Mouse (Mus musculus) cerebellum, postnatal 14 days (tissue): Measurements from ENCODE around the gene Map2k6.

Source experiments
- DNase-seq, 2 experiments: peaks; one replicate each; pipeline ENCODE4 v3.0.0; 2021; ENCODE audit warnings: mixed read lengths in 2 of 2

Map2k6 gene

GRCm38 (mm10) chr11:110453445-110454154, 54.7 kb downstream of the Map2k6 start:
- no peak for DNase-seq

- DNase-seq: no peak
Measured at GRCm38 (mm10) chr11:110457441-110457912, 58.6 kb downstream of the Map2k6 start.

GRCm38 (mm10) chr11:110460480-110460879, 61.6 kb downstream of the Map2k6 start:
- no peak for DNase-seq

- no peak for DNase-seq
Measured at GRCm38 (mm10) chr11:110461560-110462331, 62.8 kb downstream of the Map2k6 start.

- DNase-seq: no peak
Measured at GRCm38 (mm10) chr11:110462975-110463578, 64.2 kb downstream of the Map2k6 start.

GRCm38 (mm10) chr11:110463801-110464200, 64.9 kb downstream of the Map2k6 start:
- DNase-seq: no peak

- no peak for DNase-seq
Measured at GRCm38 (mm10) chr11:110469054-110469453, 70.1 kb downstream of the Map2k6 start.

GRCm38 (mm10) chr11:110470561-110471273, 71.8 kb downstream of the Map2k6 start:
- DNase-seq: no peak

- DNase-seq: no peak
Measured at GRCm38 (mm10) chr11:110471362-110471761, 72.4 kb downstream of the Map2k6 start.

- DNase-seq: no peak
Measured at GRCm38 (mm10) chr11:110472078-110472477, 73.2 kb downstream of the Map2k6 start.

- DNase-seq: no peak
Measured at GRCm38 (mm10) chr11:110473495-110473894, 74.6 kb downstream of the Map2k6 start.

GRCm38 (mm10) chr11:110476361-110477151, 77.6 kb downstream of the Map2k6 start:
- DNase-seq: no peak

- peak; percentile 78 to 83 for DNase-seq
Measured at GRCm38 (mm10) chr11:110477961-110478869, 79.3 kb downstream of the Map2k6 start.

- DNase-seq: peak; percentile 78 to 82
Measured at GRCm38 (mm10) chr11:110478978-110479384, 80.1 kb downstream of the Map2k6 start.

- peak in 1 of 2 experiments; percentile 48 for DNase-seq
Measured at GRCm38 (mm10) chr11:110481406-110481805, 82.5 kb downstream of the Map2k6 start.

- DNase-seq: peak; percentile 18 to 42
Measured at GRCm38 (mm10) chr11:110482176-110482575, 83.3 kb downstream of the Map2k6 start.

- DNase-seq: no peak
Measured at GRCm38 (mm10) chr11:110482649-110483048, 83.7 kb downstream of the Map2k6 start.

- DNase-seq: peak; percentile 65 to 66
Measured at GRCm38 (mm10) chr11:110483165-110483564, 84.2 kb downstream of the Map2k6 start.

GRCm38 (mm10) chr11:110484426-110484825, 85.5 kb downstream of the Map2k6 start:
- no peak for DNase-seq

- DNase-seq: no peak
Measured at GRCm38 (mm10) chr11:110485081-110485480, 86.2 kb downstream of the Map2k6 start.

- no peak for DNase-seq
Measured at GRCm38 (mm10) chr11:110487796-110488195, 88.9 kb downstream of the Map2k6 start.
